Mouse (Mus musculus) liver, postnatal 0 days (tissue): Measurements from ENCODE around the gene Bicc1. TPM values are rescaled to one million over a fixed set of nuclear protein-coding genes. Genes with fewer than 3 reads are reported as not detected.

Experiments used
- ATAC-seq: fragments of 200-750 bp; cut with Nextera tagmentation; 2 replicates; pipeline ENCODE4 v1.8.0; 2017; ENCODE audit warnings: mild to moderate bottlenecking, moderate library complexity
- DNase-seq: peaks from one replicate; pipeline ENCODE4 v3.0.0-alpha.2; 2016
- H3K27ac ChIP-seq: fragments of 300-500 bp; sonication (generic); 2 replicates; pipeline ENCODE4 v1.5.1; 2014; ENCODE audit warnings: antibody characterized with exemption, moderate library complexity, mild to moderate bottlenecking, low read depth
- H3K27me3 ChIP-seq: fragments of 300-500 bp; sonication (generic); 2 replicates; pipeline ENCODE4 v1.6.1; 2014; ENCODE audit warnings: low read length, control low read depth, mixed read lengths; ENCODE audit not compliant: insufficient read depth
- H3K36me3 ChIP-seq: fragments of 300-500 bp; sonication (generic); replicated peaks from 2 replicates; pipeline ENCODE4 v1.6.1; 2014; ENCODE audit warnings: mild to moderate bottlenecking, control low read depth, low read length, moderate library complexity, mixed read lengths; ENCODE audit not compliant: insufficient read depth
- H3K4me1 ChIP-seq: fragments of 300-500 bp; sonication (generic); 2 replicates; pipeline ENCODE4 v1.6.1; 2014; ENCODE audit warnings: antibody characterized with exemption, mild to moderate bottlenecking, control low read depth; ENCODE audit not compliant: insufficient read depth
- H3K4me2 ChIP-seq: fragments of 300-500 bp; sonication (generic); 2 replicates; pipeline ENCODE4 v1.6.1; 2014; ENCODE audit warnings: low read depth, mild to moderate bottlenecking, low read length, moderate library complexity, mixed read lengths
- H3K4me3 ChIP-seq: fragments of 300-500 bp; sonication (generic); 2 replicates; pipeline ENCODE4 v1.5.1; 2014; ENCODE audit warnings: low read depth, low read length
- H3K9ac ChIP-seq: fragments of 300-500 bp; sonication (generic); replicated peaks from 2 replicates; pipeline ENCODE4 v1.6.1; 2014; ENCODE audit warnings: mild to moderate bottlenecking, moderate library complexity
- H3K9me3 ChIP-seq: fragments of 300-500 bp; sonication (generic); 2 replicates; pipeline ENCODE4 v1.6.1; 2016; ENCODE audit warnings: mild to moderate bottlenecking, control low read depth, low read length, mixed read lengths
- CTCF ChIP-seq: sonication (generic); IDR thresholded peaks from 2 replicates; pipeline ENCODE4 v1.5.1; 2016; ENCODE audit warnings: antibody characterized with exemption, low read depth
- EP300 ChIP-seq: IDR thresholded peaks from 2 replicates; pipeline ENCODE4 v1.6.1; 2016; ENCODE audit warnings: antibody characterized with exemption, low read depth, mild to moderate bottlenecking
- WGBS: fragments of 180-500 bp; shearing (Covaris S2); extraction: QIAGEN DNeasy Blood & Tissue Kit; methylation state at CpG from one replicate; pipeline ENCODE4 v1.1.7; 2014; ENCODE audit not compliant: insufficient replicate concordance; 5-methylcytosine and 5-hydroxymethylcytosine counted together
- polyA plus RNA-seq: library from polyadenylated mRNA; unstranded; fragments of >200 nt; fragmentation: Nextera tagmentation; extraction: Ambion mirVana; gene quantifications from 2 replicates; pipeline ENCODE4 v1.2.1, GENCODE M21; 2015

The Bicc1 gene
- polyA plus RNA-seq, 1 experiment from 2014 or later: 3.0 TPM

DNA sequence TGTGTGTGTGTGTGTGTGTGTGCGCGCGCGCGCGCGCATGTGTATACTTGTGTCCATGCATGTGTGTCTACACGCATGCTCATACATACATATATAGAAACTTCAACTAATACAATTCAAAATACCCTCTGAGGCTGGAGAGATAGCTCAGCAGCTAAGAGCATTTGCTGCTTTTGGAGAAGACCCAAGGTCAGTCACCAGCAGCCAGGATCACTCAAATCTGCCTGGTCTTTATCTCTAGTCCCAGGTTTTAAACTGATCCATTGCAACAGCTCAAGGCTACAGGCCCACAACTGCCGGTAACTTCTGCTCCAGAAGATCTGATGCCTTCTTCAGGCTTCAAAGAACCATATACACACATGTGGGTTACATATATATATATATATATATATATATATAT, 163.4 kb downstream of the Bicc1 start:
- Histone ChIP-seq H3K36me3 (no peaks in the 10 kb centered on the region), H3K9ac (no peak overlapping the region), H3K27ac (no peak overlapping the region), H3K9me3 (no peaks in the 10 kb centered on the region), H3K4me1 (no peaks in the 10 kb centered on the region), H3K4me2 (no peak overlapping the region), H3K4me3 (no peak overlapping the region), H3K27me3 (no peaks in the 10 kb centered on the region)
- ATAC-seq (no peak), DNase-seq (no peak)
- WGBS: 91% methylated on average over 9 of the region's 9 CpGs
- TF ChIP-seq CTCF (no peak), EP300 (no peak)

DNA sequence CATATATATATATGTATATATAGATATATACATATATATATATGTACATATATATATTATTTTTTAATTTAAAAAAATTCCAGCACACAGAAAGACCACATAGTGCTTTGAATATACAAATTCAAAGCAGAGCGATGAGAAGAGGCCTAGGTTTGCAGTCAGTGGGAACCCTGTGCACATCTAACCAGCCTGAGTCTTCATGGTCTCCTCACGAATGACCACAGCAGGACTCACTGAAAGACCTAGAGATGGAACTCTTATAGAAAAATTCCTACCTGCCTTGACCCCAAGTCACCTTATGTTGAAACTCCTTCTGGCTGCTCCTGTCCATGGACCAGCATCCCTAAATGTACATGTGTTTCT, 165.4 kb downstream of the Bicc1 start:
- WGBS: 85% methylated on average over 2 of the region's 2 CpGs
- TF ChIP-seq CTCF (no peak), EP300 (no peak)
- DNase-seq (no peak), ATAC-seq (no peak)
- Histone ChIP-seq H3K4me2 (no peak overlapping the region), H3K9me3 (no peaks in the 10 kb centered on the region), H3K4me1 (no peaks in the 10 kb centered on the region), H3K9ac (no peak overlapping the region), H3K27me3 (no peaks in the 10 kb centered on the region), H3K4me3 (no peak overlapping the region), H3K27ac (no peak overlapping the region), H3K36me3 (no peaks in the 10 kb centered on the region)

DNA sequence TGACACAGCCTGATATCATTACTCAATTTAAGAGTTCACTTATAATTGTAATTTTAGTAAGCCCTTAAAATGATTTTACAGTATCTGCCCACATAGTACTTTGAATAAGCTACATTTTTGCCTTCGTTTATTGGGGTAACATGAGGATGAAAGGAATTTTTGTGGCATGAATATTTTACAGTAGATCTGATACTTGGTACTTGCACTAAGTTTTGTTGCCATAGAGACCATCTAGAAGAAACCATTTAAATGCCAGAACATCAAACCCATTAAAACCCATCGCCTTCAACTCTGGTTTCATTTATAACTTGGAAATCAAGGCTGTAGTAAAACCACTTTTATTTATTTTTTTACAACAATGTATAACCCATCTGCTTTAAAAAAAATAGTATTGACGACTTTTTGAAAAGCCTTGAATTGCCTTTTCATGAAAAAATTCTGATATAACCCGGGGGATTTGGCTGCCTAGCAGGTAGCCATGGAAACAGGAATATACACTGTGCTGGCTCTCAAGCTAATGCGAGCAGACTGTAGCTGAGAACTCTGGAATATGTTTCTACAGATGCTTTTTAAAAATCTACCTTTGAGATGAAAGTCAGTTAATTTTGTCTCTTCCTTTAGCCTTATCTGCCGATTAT, 165.9 kb downstream of the Bicc1 start:
- Histone ChIP-seq H3K4me1 (no peaks in the 10 kb centered on the region), H3K27ac (no peak overlapping the region), H3K4me2 (no peak overlapping the region), H3K9ac (no peak overlapping the region), H3K4me3 (no peak overlapping the region), H3K27me3 (no peaks in the 10 kb centered on the region), H3K9me3 (no peaks in the 10 kb centered on the region), H3K36me3 (no peaks in the 10 kb centered on the region)
- ATAC-seq (no peak), DNase-seq (no peak)
- no peak for TF ChIP-seq CTCF
- no peak for TF ChIP-seq EP300
- WGBS: 74% methylated on average over 6 of the region's 6 CpGs

DNA sequence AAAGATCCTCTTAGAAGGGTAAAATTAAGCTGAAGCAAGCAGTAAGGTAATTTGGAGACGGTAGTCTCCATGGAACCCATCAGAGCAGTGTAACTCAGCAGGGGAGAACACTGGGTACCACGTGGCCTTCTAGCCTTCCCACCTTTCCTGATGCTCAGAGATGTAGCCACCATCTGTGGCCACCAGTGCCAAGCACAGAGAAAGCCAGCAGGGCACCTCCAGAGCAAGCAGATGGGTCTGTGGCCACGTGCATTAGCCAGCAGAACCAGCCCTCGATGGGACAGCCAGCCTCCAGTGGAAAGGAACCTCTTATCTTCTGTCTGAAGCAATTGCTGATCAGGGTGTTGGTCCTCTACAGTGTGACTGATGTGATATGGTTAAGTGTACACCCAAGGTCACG, 172.1 kb downstream of the Bicc1 start:
- no peaks in the 10 kb centered on the region for H3K9me3 ChIP-seq
- no peak overlapping the region for H3K9ac ChIP-seq
- 59% methylated on average over 5 of the region's 5 CpGs for WGBS
- no peak for DNase-seq
- no peaks in the 10 kb centered on the region for H3K4me1 ChIP-seq
- no peak overlapping the region for H3K27ac ChIP-seq
- H3K4me2 ChIP-seq: no peak overlapping the region
- ATAC-seq: no peak
- TF ChIP-seq CTCF: no peak
- no peak for TF ChIP-seq EP300
- no peak overlapping the region for H3K4me3 ChIP-seq
- H3K27me3 ChIP-seq: no peaks in the 10 kb centered on the region
- H3K36me3 ChIP-seq: no peaks in the 10 kb centered on the region

DNA sequence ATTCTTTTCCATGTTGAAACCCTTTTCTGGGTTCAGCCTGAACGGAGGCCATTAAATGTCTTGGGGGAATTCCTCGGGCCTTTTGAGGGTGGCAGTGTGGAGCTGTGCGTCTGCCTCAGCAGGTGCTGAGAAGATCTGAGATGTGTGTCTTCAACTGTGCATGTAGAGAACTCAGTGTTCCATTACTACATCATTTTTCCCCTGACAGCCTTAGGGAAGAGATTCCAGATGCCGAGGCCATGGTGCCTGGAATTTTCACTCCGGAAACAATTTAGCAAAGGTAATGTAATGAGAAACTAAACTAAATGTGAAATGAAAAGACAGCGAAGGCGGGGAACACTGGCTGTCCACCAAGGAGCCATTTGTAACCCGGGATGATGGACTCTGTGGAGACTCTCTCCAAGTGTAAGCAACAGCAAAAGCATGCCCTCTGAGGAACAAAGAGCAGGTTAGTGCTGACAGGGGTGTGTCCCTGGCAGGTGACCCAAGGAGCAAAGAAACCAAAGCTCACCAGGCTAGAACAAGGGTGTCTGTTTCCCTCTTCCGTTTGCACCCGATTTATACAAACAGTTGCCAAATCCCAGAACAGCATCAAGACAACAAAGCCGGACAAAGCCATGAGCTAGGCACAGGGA, 176.3 kb downstream of the Bicc1 start:
- Histone ChIP-seq H3K9ac (no peak overlapping the region), H3K36me3 (no peaks in the 10 kb centered on the region), H3K27ac (no peak overlapping the region), H3K4me1 (no peaks in the 10 kb centered on the region), H3K27me3 (no peaks in the 10 kb centered on the region), H3K4me2 (no peak overlapping the region), H3K4me3 (no peak overlapping the region), H3K9me3 (no peaks in the 10 kb centered on the region)
- ATAC-seq (no peak), DNase-seq (no peak)
- TF ChIP-seq EP300 (no peak), CTCF (no peak)
- 75% methylated on average over 11 of the region's 11 CpGs for WGBS

- Histone ChIP-seq H3K4me2 (no peak overlapping the region), H3K9me3 (no peaks in the 10 kb centered on the region), H3K4me1 (no peaks in the 10 kb centered on the region; the same call in 1 of the 2 replicates), H3K27ac (no peak overlapping the region), H3K4me3 (no peak overlapping the region), H3K9ac (no peak overlapping the region), H3K36me3 (no peaks in the 10 kb centered on the region), H3K27me3 (no peaks in the 10 kb centered on the region)
- DNase-seq (no peak), ATAC-seq (no peak)
- TF ChIP-seq CTCF (no peak), EP300 (no peak)
- WGBS: 81% methylated on average over 7 of the region's 7 CpGs
Measured at GRCm38 (mm10) chr10:70982156-70982555, 177.3 kb downstream of the Bicc1 start.

DNA sequence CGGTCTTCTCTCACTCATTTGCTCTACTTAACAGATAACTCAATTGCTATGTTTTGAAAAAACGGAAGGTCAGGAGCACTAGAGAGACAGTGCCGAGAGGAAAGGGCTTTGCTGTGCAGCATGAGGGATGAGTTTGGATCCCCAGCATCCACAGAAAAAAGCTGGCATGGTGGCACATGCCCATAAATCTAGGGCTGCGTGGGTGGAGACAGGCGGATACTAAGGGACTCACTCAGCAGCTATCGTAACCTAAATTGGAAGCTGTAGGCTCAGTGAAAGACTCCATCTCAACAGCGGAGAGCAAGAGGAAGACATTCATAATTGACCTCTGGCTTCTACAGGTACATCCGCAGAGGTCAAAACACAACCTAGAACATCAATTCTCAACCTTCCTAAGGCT, 179.8 kb downstream of the Bicc1 start:
- H3K27ac ChIP-seq: no peak overlapping the region
- no peaks in the 10 kb centered on the region; the same call in 1 of the 2 replicates for H3K4me1 ChIP-seq
- DNase-seq (no peak), ATAC-seq (no peak)
- WGBS: 83% methylated on average over 8 of the region's 8 CpGs
- H3K27me3 ChIP-seq: no peaks in the 10 kb centered on the region
- no peaks in the 10 kb centered on the region for H3K36me3 ChIP-seq
- no peak for TF ChIP-seq EP300
- no peak for TF ChIP-seq CTCF
- H3K9me3 ChIP-seq: no peaks in the 10 kb centered on the region
- H3K4me3 ChIP-seq: no peak overlapping the region
- H3K9ac ChIP-seq: no peak overlapping the region
- H3K4me2 ChIP-seq: no peak overlapping the region
